Mouse (Mus musculus) hindbrain, embryonic 11.5 days (tissue): ENCODE measurements around the gene Rsph10b. TPM values are rescaled to one million over a fixed set of nuclear protein-coding genes. Genes with fewer than 3 reads are reported as not detected.

Experiments
- ATAC-seq: fragments of 200-750 bp; cut with Nextera tagmentation; 2 replicates; pipeline ENCODE4 v1.8.0; 2017; ENCODE audit warnings: mild to moderate bottlenecking, moderate TSS enrichment, moderate library complexity; ENCODE audit not compliant: low FRiP score
- DNase-seq: peaks from one replicate; pipeline ENCODE4 v3.0.0-alpha.2; 2015; ENCODE audit warnings: low spot score
- H3K27ac ChIP-seq: fragments of 300-500 bp; sonication (generic); 2 replicates; pipeline ENCODE4 v1.5.1; 2014; ENCODE audit warnings: mild to moderate bottlenecking, low read depth, low read length
- H3K27me3 ChIP-seq: fragments of 300-500 bp; sonication (generic); 2 replicates; pipeline ENCODE4 v1.6.1; 2014; ENCODE audit warnings: mild to moderate bottlenecking, low read length, moderate library complexity, mixed read lengths; ENCODE audit not compliant: control insufficient read depth, insufficient read depth
- H3K36me3 ChIP-seq: fragments of 300-500 bp; sonication (generic); 2 replicates; pipeline ENCODE4 v1.6.1; 2014; ENCODE audit warnings: mild to moderate bottlenecking, low read length, moderate library complexity, mixed read lengths; ENCODE audit not compliant: control insufficient read depth, insufficient read depth
- H3K4me1 ChIP-seq: fragments of 300-500 bp; sonication (generic); replicated peaks from 2 replicates; pipeline ENCODE4 v1.6.1; 2014; ENCODE audit warnings: low read length, mixed read lengths; ENCODE audit not compliant: control insufficient read depth, insufficient read depth
- H3K4me2 ChIP-seq: fragments of 300-500 bp; sonication (generic); replicated peaks from 2 replicates; pipeline ENCODE4 v1.6.1; 2014; ENCODE audit warnings: mild to moderate bottlenecking, low read depth, low read length
- H3K4me3 ChIP-seq: fragments of 300-500 bp; sonication (generic); 2 replicates; pipeline ENCODE4 v1.5.1; 2014; ENCODE audit warnings: low read depth, low read length
- H3K9ac ChIP-seq: fragments of 300-500 bp; sonication (generic); 2 replicates; pipeline ENCODE4 v1.6.1; 2014; ENCODE audit warnings: low read depth, low read length
- H3K9me3 ChIP-seq: fragments of 300-500 bp; sonication (generic); 2 replicates; pipeline ENCODE4 v1.6.1; 2016; ENCODE audit warnings: low read length; ENCODE audit not compliant: control insufficient read depth
- WGBS: fragments of 180-500 bp; shearing (Covaris S2); extraction: QIAGEN DNeasy Blood & Tissue Kit; methylation state at CpG from one replicate; pipeline ENCODE4 v1.1.7; 2014; 5-methylcytosine and 5-hydroxymethylcytosine counted together
- polyA plus RNA-seq: library from polyadenylated mRNA; unstranded; fragments of >200 nt; fragmentation: Nextera tagmentation; extraction: Ambion mirVana; gene quantifications from 2 replicates; pipeline ENCODE4 v1.2.1, GENCODE M21; 2014

Gene Rsph10b
- polyA plus RNA-seq, 1 experiment from 2014 or later, result 2.9 TPM

DNA sequence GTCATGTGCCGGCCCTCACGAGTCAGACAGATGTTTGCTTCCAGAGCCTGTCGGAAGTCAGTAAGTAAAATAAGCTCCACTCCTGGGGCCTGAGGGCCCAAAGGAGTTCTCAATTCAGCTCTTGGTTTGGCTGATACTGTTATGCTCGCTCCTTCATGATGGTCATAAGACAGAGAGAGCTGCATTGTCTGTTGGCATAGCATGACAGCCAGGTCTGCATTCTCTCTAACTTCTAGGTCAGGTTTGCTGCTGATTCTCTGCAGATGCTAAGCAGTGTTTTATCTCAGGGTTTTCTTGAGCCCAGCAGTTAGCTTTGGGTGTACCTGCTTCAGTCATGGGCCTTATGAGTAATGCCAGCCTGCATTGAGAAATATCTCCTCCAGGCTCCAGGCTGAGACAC lies 3.5 kb upstream of the Rsph10b start:
- 91% methylated on average over 4 of the region's 4 CpGs for WGBS

DNA sequence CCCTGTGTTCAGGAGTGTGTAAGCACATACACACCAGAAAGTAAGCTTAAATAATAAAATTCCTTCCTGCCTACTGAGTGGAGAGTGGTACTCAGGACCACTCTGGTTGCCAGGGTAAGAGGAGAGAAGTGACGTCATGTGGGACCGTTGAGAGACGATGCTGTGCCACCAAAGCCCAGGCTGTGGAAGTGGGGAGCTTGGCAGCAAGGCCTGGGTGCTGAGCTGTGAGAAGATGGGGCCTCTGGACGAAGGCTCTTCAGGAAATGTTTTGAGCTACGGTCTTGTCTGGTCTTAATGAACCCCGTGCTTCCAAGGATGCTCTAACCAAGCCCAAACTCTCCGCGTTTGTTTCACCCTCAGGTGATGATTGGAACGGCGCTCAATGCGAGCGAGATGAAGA lies 2.2 kb upstream of the Rsph10b start:
- Histone ChIP-seq H3K4me3 (no peak overlapping the region), H3K4me1 (no peaks in the 10 kb centered on the region), H3K27ac (no peak overlapping the region), H3K36me3 (peaks cover 4% of the 10 kb centered on the region; the same call in 1 of the 2 replicates), H3K9ac (no peak overlapping the region), H3K27me3 (no peaks in the 10 kb centered on the region), H3K4me2 (no peak overlapping the region), H3K9me3 (no peaks in the 10 kb centered on the region)
- DNase-seq (no peak), ATAC-seq (no peak)
- 97% methylated on average over 12 of the region's 12 CpGs for WGBS

More for the DNA sequence above, 3.5 kb upstream of the Rsph10b start:
- no peak overlapping the region for H3K4me2 ChIP-seq
- H3K9me3 ChIP-seq, result no peaks in the 10 kb centered on the region
- no peak overlapping the region for H3K9ac ChIP-seq
- ATAC-seq (no peak), DNase-seq (no peak)
- no peaks in the 10 kb centered on the region for H3K4me1 ChIP-seq
- no peak overlapping the region for H3K4me3 ChIP-seq
- H3K27ac ChIP-seq, result no peak overlapping the region
- H3K36me3 ChIP-seq, result peaks cover 9% of the 10 kb centered on the region; the same call in 1 of the 2 replicates
- H3K27me3 ChIP-seq, result no peaks in the 10 kb centered on the region

GRCm38 (mm10) chr5:143931863-143932580 lies 813 bp upstream of the Rsph10b start:
- DNase-seq, result no peak
- no peaks in the 10 kb centered on the region for H3K27me3 ChIP-seq
- no peak overlapping the region for H3K4me2 ChIP-seq
- peaks cover 4% of the 10 kb centered on the region; the same call in 1 of the 2 replicates for H3K36me3 ChIP-seq
- no peak overlapping the region for H3K9ac ChIP-seq
- H3K4me3 ChIP-seq, result no peak overlapping the region
- no peak overlapping the region for H3K27ac ChIP-seq
- WGBS, result 89% methylated on average over 6 of the region's 6 CpGs
- no peak for ATAC-seq
- no peaks in the 10 kb centered on the region for H3K4me1 ChIP-seq
- no peaks in the 10 kb centered on the region for H3K9me3 ChIP-seq

- H3K36me3 ChIP-seq, result peaks cover 4% of the 10 kb centered on the region; the same call in 1 of the 2 replicates
- H3K9me3 ChIP-seq, result no peaks in the 10 kb centered on the region
- H3K4me3 ChIP-seq, result no peak overlapping the region
- WGBS, result 90% methylated on average over 11 of the region's 11 CpGs
- DNase-seq, result no peak
- H3K4me2 ChIP-seq, result no peak overlapping the region
- H3K9ac ChIP-seq, result no peak overlapping the region
- H3K27ac ChIP-seq, result no peak overlapping the region
- H3K27me3 ChIP-seq, result no peaks in the 10 kb centered on the region
- no peak for ATAC-seq
- H3K4me1 ChIP-seq, result no peaks in the 10 kb centered on the region
Measured at GRCm38 (mm10) chr5:143933414-143933813, 579 bp downstream of the Rsph10b start.

GRCm38 (mm10) chr5:143933875-143934274 lies 1.0 kb downstream of the Rsph10b start:
- Histone ChIP-seq H3K4me3 (no peak overlapping the region), H3K4me1 (no peaks in the 10 kb centered on the region), H3K36me3 (peaks cover 4% of the 10 kb centered on the region; the same call in 1 of the 2 replicates), H3K27ac (no peak overlapping the region), H3K4me2 (no peak overlapping the region), H3K27me3 (no peaks in the 10 kb centered on the region), H3K9ac (no peak overlapping the region), H3K9me3 (no peaks in the 10 kb centered on the region)
- DNase-seq, result no peak
- 93% methylated on average over 1 of the region's 1 CpGs for WGBS
- ATAC-seq, result no peak

- H3K36me3 ChIP-seq, result no peaks in the 10 kb centered on the region
- WGBS, result 86% methylated on average over 9 of the region's 9 CpGs
Measured at GRCm38 (mm10) chr5:143936156-143936555, 3.3 kb downstream of the Rsph10b start.

GRCm38 (mm10) chr5:143941588-143941987 lies 8.8 kb downstream of the Rsph10b start:
- ATAC-seq (no peak), DNase-seq (no peak)
- Histone ChIP-seq H3K4me2 (no peak overlapping the region), H3K4me1 (no peaks in the 10 kb centered on the region), H3K27ac (no peak overlapping the region), H3K9me3 (no peaks in the 10 kb centered on the region), H3K4me3 (no peak overlapping the region), H3K9ac (no peak overlapping the region), H3K27me3 (no peaks in the 10 kb centered on the region), H3K36me3 (no peaks in the 10 kb centered on the region)
- WGBS, result 19% methylated on average over 10 of the region's 10 CpGs

More at GRCm38 (mm10) chr5:143936156-143936555, 3.3 kb downstream of the Rsph10b start:
- no peak for DNase-seq
- H3K27me3 ChIP-seq, result no peaks in the 10 kb centered on the region
- H3K4me3 ChIP-seq, result no peak overlapping the region
- H3K9ac ChIP-seq, result no peak overlapping the region
- no peak for ATAC-seq
- no peaks in the 10 kb centered on the region for H3K9me3 ChIP-seq
- no peak overlapping the region for H3K4me2 ChIP-seq
- H3K4me1 ChIP-seq, result no peaks in the 10 kb centered on the region
- H3K27ac ChIP-seq, result no peak overlapping the region

DNA sequence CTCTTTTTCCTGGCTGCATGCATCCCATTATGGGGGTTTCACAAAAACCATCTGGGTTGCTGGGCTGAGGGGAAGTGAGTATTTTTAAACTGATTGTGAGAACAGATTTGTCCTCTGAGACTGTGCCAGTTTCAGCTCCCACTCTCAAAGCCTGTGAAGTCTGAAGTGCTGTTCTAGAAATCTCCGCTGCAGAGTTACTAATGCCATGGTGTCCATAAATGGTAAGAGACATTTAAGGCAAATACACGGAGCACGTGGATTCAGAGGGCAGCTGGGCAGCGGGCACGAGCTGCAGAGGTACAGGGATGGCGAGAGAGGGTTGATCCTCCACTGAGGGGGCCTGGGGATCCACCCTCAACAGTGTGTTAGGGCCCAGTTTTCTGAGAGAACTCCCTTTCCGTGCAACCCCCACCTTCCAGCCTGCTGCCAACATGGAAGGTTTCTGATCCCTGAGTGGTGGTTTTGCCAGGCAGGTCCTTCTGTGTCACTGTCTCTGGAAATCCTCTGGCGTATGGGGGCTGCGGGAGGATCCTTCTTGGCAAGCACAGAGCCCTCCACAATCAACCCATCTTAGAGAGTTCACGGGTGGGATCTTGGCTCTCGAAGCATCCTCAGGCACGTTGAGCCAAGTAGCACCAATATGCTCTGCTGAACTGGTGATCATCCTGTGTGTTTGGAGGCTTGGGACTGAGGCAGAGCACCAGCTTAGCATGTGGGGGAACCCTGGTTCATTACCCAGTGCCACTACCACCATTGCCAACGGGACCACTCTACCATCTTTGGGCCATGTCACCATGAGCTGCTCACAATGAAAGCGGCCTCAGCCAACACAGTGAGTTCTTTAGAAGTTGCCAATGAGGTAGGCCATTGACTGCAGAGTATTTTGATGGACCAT lies 10.6 kb downstream of the Rsph10b start:
- Histone ChIP-seq H3K27ac (no peak overlapping the region), H3K4me1 (no peaks in the 10 kb centered on the region), H3K27me3 (no peaks in the 10 kb centered on the region), H3K4me2 (no peak overlapping the region), H3K36me3 (no peaks in the 10 kb centered on the region), H3K9ac (no peak overlapping the region), H3K4me3 (no peak overlapping the region), H3K9me3 (no peaks in the 10 kb centered on the region)
- 87% methylated on average over 14 of the region's 14 CpGs for WGBS
- DNase-seq, result no peak
- ATAC-seq, result no peak
